ENCODE assay signal across 50 mouse cellular contexts in the genomic region with DNA sequence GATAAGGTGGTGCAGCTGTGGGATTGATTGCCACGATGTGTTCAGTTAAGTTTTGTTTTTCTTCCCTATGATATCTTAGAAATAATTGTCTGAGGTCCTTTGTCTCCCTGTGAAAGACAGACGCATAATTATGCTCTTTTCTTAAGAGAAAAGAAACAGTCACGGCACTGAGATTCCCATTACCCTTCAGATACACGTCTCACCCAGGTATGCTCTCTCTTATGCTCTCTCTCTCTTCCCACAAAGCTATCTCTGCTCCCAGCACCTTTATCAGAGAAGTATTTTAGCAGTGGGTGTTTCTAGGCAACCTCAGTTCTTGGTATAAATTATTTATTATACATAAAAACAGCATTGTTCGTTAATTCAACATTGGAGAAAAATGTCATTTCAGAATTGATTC. TPM values are rescaled to one million over a fixed set of nuclear protein-coding genes. Genes with fewer than 3 reads are reported as not detected.
"Had no signal": no experiment of that assay in that cellular context is flagged by ENCODE, and none has a peak within 500 bp of the region (broad histone marks: within the 10 kb centered on the region; RNA-seq: fewer than 3 reads in every experiment).

No protein-coding gene starts in this region.

- H3K4me3 ChIP-seq: heart, embryonic 10.5 days; heart, embryonic 12.5 days; heart, embryonic 13.5 days; heart, embryonic 15.5 days; hindbrain, embryonic 10.5 days; hindbrain, embryonic 12.5 days; hindbrain, embryonic 13.5 days; hindbrain, embryonic 15.5 days; intestine, embryonic 15.5 days; kidney, embryonic 15.5 days; layer of hippocampus, adult 2 months had no signal

- DNase-seq: heart, postnatal 10 days; heart, postnatal 14 days; heart, postnatal 36 days; heart, postnatal 4 days; kidney, adult 11 months; kidney, adult 18-20 months; kidney, adult 2 months; kidney, adult 8-10 months; kidney, adult 9 months; kidney, postnatal 10 days; kidney, postnatal 14 days; kidney, postnatal 25 days; kidney, postnatal 36 days; kidney, postnatal 4 days; layer of hippocampus, adult 9-11 months; layer of hippocampus, postnatal 36 days had no signal

- H3K4me2 ChIP-seq: heart, embryonic 11.5 days; heart, embryonic 12.5 days; heart, embryonic 13.5 days; heart, embryonic 15.5 days; hindbrain, embryonic 12.5 days; hindbrain, embryonic 13.5 days; hindbrain, embryonic 14.5 days; hindbrain, embryonic 15.5 days; intestine, embryonic 15.5 days; kidney, embryonic 15.5 days had no signal

- H3K27ac ChIP-seq: heart, embryonic 10.5 days; heart, embryonic 13.5 days; heart, embryonic 15.5 days; hindbrain, embryonic 10.5 days; hindbrain, embryonic 12.5 days; hindbrain, embryonic 13.5 days; hindbrain, embryonic 14.5 days; hindbrain, embryonic 15.5 days; hindbrain, postnatal 0 days; intestine, embryonic 15.5 days; kidney, embryonic 15.5 days; kidney, postnatal 0 days; layer of hippocampus, adult 2 months had no signal

- H3K27me3 ChIP-seq: heart, embryonic 12.5 days; heart, embryonic 13.5 days; heart, embryonic 15.5 days; hindbrain, embryonic 12.5 days; hindbrain, embryonic 13.5 days; hindbrain, embryonic 15.5 days; intestine, embryonic 15.5 days; kidney, embryonic 15.5 days had no signal

- H3K9me3 ChIP-seq: heart, embryonic 10.5 days; heart, embryonic 12.5 days; heart, embryonic 13.5 days; heart, embryonic 15.5 days; hindbrain, embryonic 10.5 days; hindbrain, embryonic 12.5 days; hindbrain, embryonic 13.5 days; hindbrain, embryonic 15.5 days; intestine, embryonic 15.5 days; kidney, embryonic 15.5 days had no signal

- H3K9ac ChIP-seq: heart, embryonic 12.5 days; heart, embryonic 13.5 days; heart, embryonic 15.5 days; hindbrain, embryonic 12.5 days; hindbrain, embryonic 13.5 days; hindbrain, embryonic 14.5 days; hindbrain, embryonic 15.5 days; intestine, embryonic 15.5 days; kidney, embryonic 15.5 days had no signal

- ATAC-seq: hindbrain, embryonic 16.5 days; hindbrain, postnatal 0 days; inflammation-experienced regulatory T-cells, adult 6 months; intestine, embryonic 15.5 days; intestine, embryonic 16.5 days; intestine, postnatal 0 days had no signal

- H3K36me3 ChIP-seq: heart, embryonic 10.5 days; heart, embryonic 12.5 days; heart, embryonic 13.5 days; heart, embryonic 15.5 days; hindbrain, embryonic 10.5 days; hindbrain, embryonic 12.5 days; hindbrain, embryonic 13.5 days; hindbrain, embryonic 15.5 days; intestine, embryonic 15.5 days; kidney, embryonic 15.5 days had no signal

- H3K4me1 ChIP-seq: heart, embryonic 10.5 days; heart, embryonic 12.5 days; heart, embryonic 13.5 days; heart, embryonic 15.5 days; hindbrain, embryonic 10.5 days; hindbrain, embryonic 12.5 days; hindbrain, embryonic 13.5 days; hindbrain, embryonic 15.5 days; intestine, embryonic 15.5 days; kidney, embryonic 15.5 days had no signal

RNA-seq across cellular contexts. Expression of a gene that starts 11.6 kb away (rescaled TPM):
- total RNA-seq: heart, postnatal 10 days; heart, postnatal 14 days; heart, postnatal 25 days; heart, postnatal 36 days; heart, postnatal 4 days; hematopoietic stem cell, adult 5-6 weeks; hindbrain, postnatal 0 days; layer of hippocampus, adult 18-20 months; layer of hippocampus, adult 2 months; layer of hippocampus, adult 8-10 months; layer of hippocampus, postnatal 10 days; layer of hippocampus, postnatal 14 days; layer of hippocampus, postnatal 25 days; layer of hippocampus, postnatal 36 days; left cerebral cortex, adult 18-20 months had no signal
- polyA plus RNA-seq: heart, embryonic 10.5 days; heart, embryonic 11.5 days; heart, embryonic 12.5 days; heart, embryonic 13.5 days; heart, embryonic 14.5 days; heart, embryonic 15.5 days; heart, embryonic 16.5 days; heart, postnatal 0 days; hindbrain, embryonic 10.5 days; hindbrain, embryonic 12.5 days; hindbrain, embryonic 13.5 days; intestine, embryonic 14.5 days; intestine, embryonic 15.5 days; intestine, embryonic 16.5 days; intestine, postnatal 0 days; kidney, adult 2 months; kidney, embryonic 14.5 days; kidney, embryonic 15.5 days; kidney, embryonic 16.5 days; kidney, postnatal 0 days; large intestine, adult 2 months had no signal
